Mouse (Mus musculus) B cell, adult 2 months (primary cell): ENCODE results near the gene Siah1a.

Source experiments
- DNase-seq, 2 experiments: peaks; one replicate each; pipeline ENCODE4 v3.0.0; 2022

The Siah1a gene

DNA sequence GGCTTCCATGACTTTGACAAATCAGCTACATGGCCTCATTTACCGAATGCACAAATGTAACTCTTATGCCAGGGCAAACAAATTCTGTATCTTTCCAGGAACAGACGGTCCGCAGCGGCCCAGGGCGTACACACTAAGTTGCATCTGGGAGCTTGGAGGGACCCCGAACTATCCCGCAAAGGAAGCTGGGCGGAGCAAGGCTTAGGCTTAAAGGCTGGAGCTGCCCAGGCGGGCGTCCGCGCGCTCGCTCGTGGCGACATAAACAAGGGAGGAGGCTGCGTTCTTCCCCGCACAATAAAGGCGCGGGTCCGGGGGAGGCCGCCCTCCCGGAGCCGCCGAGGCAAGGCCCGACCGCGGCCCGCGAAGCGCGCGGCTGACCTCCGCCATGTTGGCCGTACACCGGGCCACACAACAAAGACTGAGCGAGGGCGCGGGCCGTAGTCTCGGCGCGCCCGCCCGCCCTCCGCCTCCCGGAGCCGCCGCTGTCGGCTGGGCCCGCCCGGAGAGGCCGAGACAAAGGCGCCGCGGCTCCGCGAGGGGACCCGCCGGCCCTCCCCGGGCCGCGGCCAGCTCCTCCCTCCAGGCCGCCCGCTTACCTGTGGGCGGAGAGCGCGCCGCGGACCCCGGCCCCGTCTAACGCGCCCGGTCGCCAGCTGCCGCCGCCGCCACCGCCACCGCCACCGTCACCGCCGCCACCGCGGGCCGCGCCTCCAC lies at the start of gene Siah1a, which contains the start of gene Gm10638:
Gene Siah1a, minus strand, starts transcription at position 714 of the 714 bp plus-strand sequence.
Gene Gm10638, plus strand, starts transcription at position 479 of the 714 bp plus-strand sequence.
- DNase-seq: peak in 1 of 2 experiments; percentile 56

DNA sequence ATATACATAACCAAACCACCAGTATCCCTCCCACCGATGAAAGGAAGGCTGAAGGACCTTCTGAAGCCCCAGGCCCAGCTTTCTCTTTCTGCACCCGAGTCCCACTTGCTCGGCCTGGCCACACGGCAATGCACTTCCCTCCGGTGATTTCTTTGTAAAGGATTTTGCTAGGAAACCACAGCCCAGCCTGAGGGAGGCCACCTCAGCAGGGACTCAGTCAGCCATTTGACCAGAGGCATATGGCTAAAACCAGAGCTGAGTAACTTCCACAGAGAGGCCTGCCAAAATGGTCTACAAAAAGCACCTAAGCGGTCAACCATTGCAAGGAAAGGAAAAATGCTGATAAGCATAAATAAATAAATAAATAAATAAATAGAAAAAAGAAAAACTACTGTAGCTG lies 49.0 kb upstream of the Siah1a start:
- no peak for DNase-seq

DNA sequence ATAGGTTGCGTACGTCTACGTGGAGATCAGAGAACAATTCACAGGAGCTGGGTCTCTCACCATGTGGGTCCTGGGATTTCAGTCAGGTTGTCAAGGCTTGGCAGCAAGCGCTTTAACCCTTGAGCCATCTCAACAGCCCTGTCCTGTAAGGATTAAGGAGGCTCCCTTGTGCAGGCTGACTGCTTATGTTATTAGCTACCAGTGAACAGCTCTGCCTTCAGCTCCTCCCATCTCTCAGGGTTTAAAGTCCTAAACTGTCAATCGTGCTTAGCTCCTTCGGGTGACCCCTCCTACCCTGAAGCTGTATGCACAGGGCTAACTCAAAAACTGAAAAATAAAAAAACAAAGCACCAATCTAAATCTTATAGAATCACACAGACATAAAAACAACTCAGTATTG lies 45.8 kb upstream of the Siah1a start:
- no peak for DNase-seq

DNA sequence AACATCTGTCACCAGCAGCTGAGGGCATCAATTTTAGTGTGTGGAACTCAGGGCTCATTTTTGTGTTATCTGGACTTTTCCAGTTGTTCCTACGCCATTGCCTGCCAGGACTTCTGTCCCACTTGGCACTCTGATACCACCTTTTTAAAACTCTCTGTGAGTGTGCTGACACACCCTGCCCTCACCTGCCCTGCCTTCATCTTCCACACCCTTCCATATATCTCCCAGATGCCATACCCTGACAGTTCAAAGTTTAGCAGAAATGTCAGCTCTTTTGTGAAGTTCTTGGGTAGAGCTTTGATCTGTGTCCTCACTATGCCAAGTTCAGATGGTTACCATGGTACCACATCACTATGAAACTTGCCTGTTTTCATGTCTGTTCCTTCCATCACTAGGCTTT lies 43.8 kb upstream of the Siah1a start:
- no peak for DNase-seq

GRCm38 (mm10) chr8:86787891-86788420 lies 42.2 kb upstream of the Siah1a start:
- no peak for DNase-seq

DNA sequence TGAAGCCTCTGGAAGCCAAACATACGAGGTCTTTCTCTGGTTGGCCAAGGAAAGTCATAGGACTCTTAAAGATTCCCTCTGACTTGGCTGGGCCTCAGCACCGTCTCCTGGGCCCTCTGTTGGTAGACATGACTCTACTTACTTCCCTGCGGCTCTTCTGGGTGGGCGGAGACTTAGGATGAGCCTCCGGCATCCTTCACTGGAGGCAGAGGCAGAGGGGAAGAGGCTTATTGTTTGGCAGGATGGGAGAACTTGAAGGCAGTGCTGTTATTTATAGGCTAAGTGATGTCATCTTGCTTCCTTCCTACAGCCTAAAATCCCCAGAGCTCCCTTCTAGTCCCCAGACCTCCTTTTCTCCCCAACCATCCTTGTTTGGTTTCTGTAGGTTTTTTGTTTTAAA lies 40.8 kb upstream of the Siah1a start:
- no peak for DNase-seq

DNA sequence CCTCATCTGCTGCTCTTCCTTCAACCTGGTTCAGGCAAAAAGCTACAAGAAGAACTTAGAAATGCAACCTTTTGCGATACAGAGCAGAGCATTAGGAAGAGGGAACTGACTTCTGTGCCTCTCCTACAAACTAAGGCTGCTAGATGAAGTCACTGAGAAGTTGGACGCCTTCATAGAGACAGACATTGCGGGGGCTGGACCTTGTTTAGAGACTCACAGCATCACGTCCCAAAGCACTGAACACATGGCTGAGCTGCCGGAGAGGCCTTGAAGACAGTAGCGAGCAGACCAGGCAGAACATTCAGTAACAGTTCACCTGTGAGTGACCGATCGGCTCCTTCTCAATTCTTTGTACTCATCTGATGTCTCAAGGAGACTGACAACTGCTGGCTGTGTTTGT lies 35.4 kb upstream of the Siah1a start:
- DNase-seq: no peak

DNA sequence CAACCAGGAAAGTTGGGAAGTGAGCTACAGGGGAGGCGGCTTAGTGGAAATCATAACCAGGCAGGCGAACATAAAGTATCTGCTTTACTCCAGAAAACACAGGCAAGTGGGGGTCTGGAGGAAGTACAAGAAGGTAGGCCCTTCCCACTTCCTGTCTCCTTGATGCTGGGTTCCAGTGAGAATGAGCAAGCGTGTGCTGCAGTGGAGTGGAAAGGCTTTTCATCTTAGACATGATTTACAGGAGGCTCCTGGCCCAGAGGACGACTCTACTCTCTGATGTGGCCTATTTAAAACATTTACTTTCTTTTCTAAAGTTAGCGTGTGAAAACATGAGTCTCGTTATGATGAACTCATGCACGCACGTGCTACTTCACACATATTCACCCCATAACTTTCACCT lies 33.5 kb upstream of the Siah1a start:
- DNase-seq: no peak

GRCm38 (mm10) chr8:86769945-86770715 lies 24.4 kb upstream of the Siah1a start:
- no peak for DNase-seq

DNA sequence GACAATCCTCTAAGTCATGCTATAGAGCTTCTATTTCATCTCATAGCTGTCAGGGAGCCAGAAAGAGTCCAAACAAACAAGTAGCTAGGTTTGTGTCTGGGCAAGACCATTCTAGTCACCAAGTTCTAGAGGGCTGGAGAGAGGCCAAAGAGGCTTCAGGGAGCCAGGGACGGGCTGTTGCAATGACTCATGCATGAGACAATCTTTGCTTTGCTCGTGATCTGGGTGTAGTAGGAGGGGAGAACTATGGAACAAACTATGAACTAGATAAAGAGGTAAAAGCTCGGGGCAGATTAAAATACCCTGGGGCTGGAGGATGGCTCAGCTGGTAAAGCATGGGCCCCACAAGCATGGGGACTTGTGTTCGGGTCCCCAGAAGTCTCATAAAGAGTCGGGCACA lies 22.8 kb upstream of the Siah1a start:
- DNase-seq: no peak

- no peak for DNase-seq
Measured at GRCm38 (mm10) chr8:86766548-86767211, 20.9 kb upstream of the Siah1a start.

DNA sequence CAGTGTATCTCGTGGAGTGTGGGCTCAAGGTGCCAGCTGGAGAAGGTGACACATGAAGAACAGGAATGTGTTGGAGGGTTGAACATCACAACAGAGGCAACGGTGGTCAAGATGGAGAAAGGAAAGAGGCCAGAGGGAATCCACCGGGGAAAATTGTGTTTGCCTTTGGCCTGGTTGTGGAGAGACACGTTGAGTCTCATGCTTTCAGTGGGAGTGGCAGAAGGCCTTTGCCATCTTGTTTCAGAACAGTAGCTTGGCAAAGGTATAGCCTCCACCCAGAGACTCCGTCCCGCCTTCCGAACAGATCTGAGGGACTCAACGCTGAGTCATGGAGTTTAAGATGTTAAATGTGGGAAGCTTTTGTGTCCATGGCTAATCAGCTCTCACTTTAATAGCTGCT lies 19.9 kb upstream of the Siah1a start:
- DNase-seq: no peak

DNA sequence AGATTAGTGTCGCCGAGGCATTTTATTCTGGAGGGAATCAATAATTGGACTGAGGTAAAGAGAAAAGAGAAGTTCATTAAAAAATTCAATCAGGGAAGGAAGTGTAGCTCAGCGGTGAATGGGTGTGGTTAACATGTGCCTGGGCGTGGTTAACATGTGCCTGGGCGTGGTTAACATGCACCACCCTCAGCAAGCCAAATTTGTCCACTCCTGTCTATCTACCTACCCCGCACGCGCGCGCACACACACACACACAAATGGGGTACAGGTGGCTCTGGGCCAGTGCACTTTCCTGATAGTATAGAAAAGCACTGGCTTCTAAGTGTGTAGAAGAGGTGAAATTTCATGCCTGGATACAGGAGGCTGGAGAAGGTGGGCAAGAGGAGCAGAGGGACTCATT lies 19.4 kb upstream of the Siah1a start:
- DNase-seq: peak; percentile 61 to 64

GRCm38 (mm10) chr8:86762806-86763205 lies 17.1 kb upstream of the Siah1a start:
- DNase-seq: no peak

GRCm38 (mm10) chr8:86760746-86761145 lies 15.0 kb upstream of the Siah1a start:
- no peak for DNase-seq

- no peak for DNase-seq
Measured at GRCm38 (mm10) chr8:86759090-86759491, 13.4 kb upstream of the Siah1a start.

DNA sequence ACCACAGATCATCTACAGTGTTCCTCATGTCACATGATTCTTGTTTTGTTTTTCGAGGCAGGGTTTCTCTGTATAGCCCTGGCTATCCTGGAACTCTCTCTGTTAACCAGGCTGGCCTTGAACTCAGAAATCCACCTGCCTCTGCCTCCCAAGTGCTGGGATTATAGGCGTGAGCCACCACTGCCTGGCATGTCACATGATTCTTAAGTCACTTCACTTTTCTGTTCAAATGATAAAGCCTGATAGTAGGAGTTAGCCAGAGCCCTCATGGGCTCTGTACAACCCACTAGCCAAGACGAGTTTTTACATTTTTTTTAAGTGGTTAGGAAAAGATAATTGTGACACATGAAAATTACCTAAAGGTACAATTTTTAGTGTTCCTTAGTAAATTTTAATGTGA lies 12.9 kb upstream of the Siah1a start:
- DNase-seq: no peak

DNA sequence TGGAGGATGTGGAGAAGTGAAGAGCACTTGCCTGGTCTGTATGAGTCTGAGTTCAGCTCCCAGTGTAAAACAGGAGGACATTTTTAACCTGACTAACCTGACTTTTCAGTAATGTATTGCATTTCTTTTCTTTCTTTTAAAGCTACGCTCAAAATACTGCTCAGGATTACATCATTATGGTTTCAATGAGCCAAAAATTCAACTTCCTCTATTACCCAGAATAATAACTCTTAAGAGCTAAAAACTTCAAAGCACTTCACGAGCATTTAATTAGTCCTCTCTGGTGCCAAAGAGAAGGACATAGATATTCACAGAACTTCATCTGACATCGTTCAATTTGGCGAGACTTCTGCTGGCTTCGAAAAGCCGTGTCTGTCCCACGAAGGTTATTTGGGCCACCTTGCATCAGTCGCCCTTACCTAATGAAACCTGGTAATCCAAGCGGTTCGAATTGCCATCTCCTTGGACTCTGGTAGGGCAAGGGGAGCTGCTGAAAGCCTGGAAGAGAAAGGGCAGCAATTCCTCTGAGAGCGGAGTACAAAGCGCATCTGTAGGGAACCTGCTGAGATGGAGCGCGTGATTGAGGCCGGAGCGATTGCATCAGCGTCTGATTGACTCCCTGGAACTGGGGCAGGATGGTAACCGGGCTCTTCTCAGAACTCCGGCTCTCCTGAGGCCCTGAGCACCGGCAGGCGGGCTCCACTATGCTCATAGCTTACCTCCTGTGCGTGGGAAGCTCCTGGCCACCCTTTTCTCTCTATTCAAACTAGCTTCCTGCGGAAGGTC lies 11.4 kb upstream of the Siah1a start:
- peak; percentile 37 to 41 for DNase-seq

DNA sequence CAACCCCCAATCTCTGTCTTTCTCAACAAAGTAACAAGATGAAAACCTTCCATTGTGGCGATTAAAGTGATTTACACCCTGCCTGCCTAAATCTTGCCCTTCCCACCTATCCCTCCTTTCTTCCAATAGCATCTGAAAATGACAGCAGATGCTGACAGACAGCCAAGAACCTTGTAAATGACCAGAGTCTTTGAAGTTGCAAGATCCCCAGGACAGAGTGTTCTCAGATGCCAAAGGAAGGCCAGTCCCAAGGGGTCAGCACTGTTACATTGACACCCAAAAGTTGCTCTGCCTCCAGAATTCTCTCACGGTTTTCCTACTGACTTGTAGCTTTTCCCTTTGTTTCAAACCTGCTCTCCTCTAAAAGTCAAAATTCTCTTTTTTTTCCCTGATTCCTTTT lies 4.1 kb upstream of the Siah1a start:
- DNase-seq: no peak

DNA sequence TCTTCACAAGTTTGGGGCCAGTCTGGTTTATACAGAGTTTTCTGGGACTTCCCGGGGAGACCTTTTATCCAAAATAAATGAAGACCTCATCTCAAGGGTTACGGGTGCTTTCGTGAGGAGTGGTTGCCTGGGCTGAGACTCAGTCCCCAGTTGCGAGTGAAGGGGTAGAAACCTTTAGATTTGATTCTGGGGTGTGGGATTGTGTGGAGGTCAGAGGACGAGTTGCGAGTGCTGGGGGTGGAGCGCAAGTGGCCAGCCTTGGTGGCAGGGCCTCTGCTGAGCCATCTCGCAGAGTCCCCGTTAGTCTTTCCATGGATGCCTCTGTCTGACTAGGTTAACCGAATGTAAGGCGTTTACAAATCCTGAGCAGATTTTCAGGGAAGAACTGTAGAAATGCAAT lies 777 bp upstream of the Siah1a start:
- DNase-seq: no peak

- DNase-seq: peak; percentile 97 to 98
Measured at GRCm38 (mm10) chr8:86745935-86746441, 254 bp upstream of the Siah1a start.
